Mouse (Mus musculus) G1E-ER4 (cell line): ENCODE measurements around the gene Gins2. TPM values are rescaled to one million over a fixed set of nuclear protein-coding genes. Genes with fewer than 3 reads are reported as not detected.

Source experiments
- GATA1 ChIP-seq: IDR thresholded peaks from one replicate; pipeline ENCODE4 v1.8.0; 2012; ENCODE audit warnings: low read length, inconsistent platforms
- polyA plus RNA-seq: library from polyadenylated mRNA; stranded (reverse); fragments of >175 nt; gene quantifications from 2 replicates; pipeline ENCODE4 v1.2.3, GENCODE M21; 2012

The Gins2 gene
- 39.1 and 124 TPM in 2 replicates for polyA plus RNA-seq

- no peak for TF ChIP-seq GATA1
Observed at GRCm38 (mm10) chr8:120588908-120589771, at the start of gene Gins2. Gene Gins2 (minus strand): TSS chr8:120589304.

GRCm38 (mm10) chr8:120634329-120634839 lies 45.3 kb upstream of the Gins2 start:
- TF ChIP-seq GATA1 = no peak

- TF ChIP-seq GATA1 = no peak
Observed at GRCm38 (mm10) chr8:120633665-120634271, 44.7 kb upstream of the Gins2 start.

- no peak for TF ChIP-seq GATA1
Observed at GRCm38 (mm10) chr8:120632969-120633664, 44.0 kb upstream of the Gins2 start.

GRCm38 (mm10) chr8:120631441-120632375 lies 42.6 kb upstream of the Gins2 start:
- no peak for TF ChIP-seq GATA1

GRCm38 (mm10) chr8:120630848-120631247 lies 41.7 kb upstream of the Gins2 start:
- no peak for TF ChIP-seq GATA1

- TF ChIP-seq GATA1 = no peak
Observed at GRCm38 (mm10) chr8:120630031-120630430, 40.9 kb upstream of the Gins2 start.

- TF ChIP-seq GATA1 = no peak
Observed at GRCm38 (mm10) chr8:120627298-120627697, 38.2 kb upstream of the Gins2 start.

GRCm38 (mm10) chr8:120626461-120626860 lies 37.4 kb upstream of the Gins2 start:
- TF ChIP-seq GATA1 = no peak

- TF ChIP-seq GATA1 = no peak
Observed at GRCm38 (mm10) chr8:120623608-120624007, 34.5 kb upstream of the Gins2 start.

- no peak for TF ChIP-seq GATA1
Observed at GRCm38 (mm10) chr8:120622161-120622560, 33.1 kb upstream of the Gins2 start.

- no peak for TF ChIP-seq GATA1
Observed at GRCm38 (mm10) chr8:120620441-120620840, 31.3 kb upstream of the Gins2 start.

GRCm38 (mm10) chr8:120619235-120620180 lies 30.4 kb upstream of the Gins2 start:
- no peak for TF ChIP-seq GATA1

GRCm38 (mm10) chr8:120618110-120618509 lies 29.0 kb upstream of the Gins2 start:
- TF ChIP-seq GATA1 = no peak
